Mouse (Mus musculus) kidney, postnatal 14 days (tissue): ENCODE results near the gene Cmbl.

Experiments used
- DNase-seq: peaks from one replicate; pipeline ENCODE4 v3.0.0; 2022; ENCODE audit warnings: mixed read lengths

Gene Cmbl

GRCm38 (mm10) chr15:31565184-31565583 is at the start of gene Cmbl:
Cmbl (plus strand) TSS chr15:31565389.
- peak; percentile 44 for DNase-seq

GRCm38 (mm10) chr15:31517186-31517585 is 48.0 kb upstream of the Cmbl start:
- DNase-seq, result no peak

GRCm38 (mm10) chr15:31518371-31518770 is 46.8 kb upstream of the Cmbl start:
- DNase-seq, result no peak

GRCm38 (mm10) chr15:31519000-31519399 is 46.2 kb upstream of the Cmbl start:
- DNase-seq, result no peak

- no peak for DNase-seq
Observed at GRCm38 (mm10) chr15:31526463-31526862, 38.7 kb upstream of the Cmbl start.

GRCm38 (mm10) chr15:31528477-31528876 is 36.7 kb upstream of the Cmbl start:
- no peak for DNase-seq

GRCm38 (mm10) chr15:31529103-31529502 is 36.1 kb upstream of the Cmbl start:
- DNase-seq, result no peak

GRCm38 (mm10) chr15:31529811-31530658 is 35.2 kb upstream of the Cmbl start:
- DNase-seq, result peak; percentile 59

GRCm38 (mm10) chr15:31530659-31531445 is 34.3 kb upstream of the Cmbl start, which contains the start of gene March6:
March6 (minus strand) TSS chr15:31531053.
- DNase-seq, result peak; percentile 94

- no peak for DNase-seq
Observed at GRCm38 (mm10) chr15:31531446-31532330, 33.5 kb upstream of the Cmbl start.

- DNase-seq, result no peak
Observed at GRCm38 (mm10) chr15:31532331-31533021, 32.7 kb upstream of the Cmbl start.

- no peak for DNase-seq
Observed at GRCm38 (mm10) chr15:31533529-31533928, 31.7 kb upstream of the Cmbl start.

- DNase-seq, result no peak
Observed at GRCm38 (mm10) chr15:31534421-31535258, 30.5 kb upstream of the Cmbl start.

GRCm38 (mm10) chr15:31535259-31535855 is 29.8 kb upstream of the Cmbl start:
- no peak for DNase-seq

GRCm38 (mm10) chr15:31536051-31536737 is 29.0 kb upstream of the Cmbl start:
- no peak for DNase-seq

GRCm38 (mm10) chr15:31537706-31538105 is 27.5 kb upstream of the Cmbl start:
- no peak for DNase-seq

- no peak for DNase-seq
Observed at GRCm38 (mm10) chr15:31538346-31538745, 26.8 kb upstream of the Cmbl start.

- DNase-seq, result peak; percentile 38
Observed at GRCm38 (mm10) chr15:31539643-31540512, 25.3 kb upstream of the Cmbl start.

GRCm38 (mm10) chr15:31540513-31540802 is 24.7 kb upstream of the Cmbl start:
- DNase-seq, result no peak
